Comparison of ENCODE assay signal across 8 mouse cellular contexts in genomic region chr11:103170494-103171285, GRCm38 (mm10). TPM values are rescaled to one million over a fixed set of nuclear protein-coding genes. Genes with fewer than 3 reads are reported as not detected.
DNase-seq lines count a peak whose midpoint lies in the region; ATAC-seq and TF ChIP-seq lines count a peak whose summit lies in the region.

TSS of gene Fmnl1 (plus strand) at chr11:103171107.

- H3K4me3 ChIP-seq in left cerebral cortex, adult 2 months, result peak within 1 kb of the TSS; percentile 85
- peak within 1 kb of the TSS; percentile 57 for H3K4me3 ChIP-seq in heart, embryonic 11.5 days (ENCODE audit: low read depth, low read length)
- peak within 1 kb of the TSS; percentile 63 for H3K4me3 ChIP-seq in kidney, embryonic 14.5 days (ENCODE audit: low read length)
- H3K4me3 ChIP-seq in liver, postnatal 0 days (ENCODE audit: low read depth, low read length), result peak within 1 kb of the TSS; percentile 63
- H3K4me3 ChIP-seq in neural tube, embryonic 15.5 days (replicated peaks), result peak within 1 kb of the TSS; percentile 71

- no peak for TF ChIP-seq CTCF in left cerebral cortex, adult 2 months (IDR thresholded peaks at IDR 0.05)
- TF ChIP-seq CTCF in brain, embryonic 14.5 days (IDR thresholded peaks at IDR 0.05; ENCODE audit: borderline replicate concordance, extremely low read depth, insufficient read depth, insufficient read length), result no peak
- TF ChIP-seq CTCF in liver, postnatal 0 days (IDR thresholded peaks at IDR 0.05; ENCODE audit: low read depth), result no peak

- H3K36me3 ChIP-seq in heart, embryonic 11.5 days (ENCODE audit: control insufficient read depth, insufficient read depth, low read length), result no peaks in the 10 kb centered on the region
- no peaks in the 10 kb centered on the region for H3K36me3 ChIP-seq in kidney, embryonic 14.5 days (ENCODE audit: control insufficient read depth, insufficient read depth, low read length)
- no peaks in the 10 kb centered on the region for H3K36me3 ChIP-seq in liver, postnatal 0 days (replicated peaks; ENCODE audit: insufficient read depth, low read length)
- no peaks in the 10 kb centered on the region for H3K36me3 ChIP-seq in neural tube, embryonic 15.5 days

- peaks cover 46% of the 10 kb centered on the region for H3K27me3 ChIP-seq in heart, embryonic 11.5 days (ENCODE audit: control insufficient read depth, insufficient read depth, low read length)
- H3K27me3 ChIP-seq in kidney, embryonic 14.5 days (ENCODE audit: control insufficient read depth, insufficient read depth, low read length), result peaks cover 36% of the 10 kb centered on the region
- H3K27me3 ChIP-seq in liver, postnatal 0 days (ENCODE audit: insufficient read depth, low read length), result peaks cover 28% of the 10 kb centered on the region
- H3K27me3 ChIP-seq in neural tube, embryonic 15.5 days (replicated peaks), result peaks cover 29% of the 10 kb centered on the region

- peaks cover 18% of the 10 kb centered on the region for H3K4me1 ChIP-seq in heart, embryonic 11.5 days (ENCODE audit: control insufficient read depth, insufficient read depth, low read length)
- H3K4me1 ChIP-seq in kidney, embryonic 14.5 days (ENCODE audit: control insufficient read depth, insufficient read depth, low read length), result peaks cover 13% of the 10 kb centered on the region
- H3K4me1 ChIP-seq in liver, postnatal 0 days (ENCODE audit: insufficient read depth), result peaks cover 21% of the 10 kb centered on the region
- peaks cover 55% of the 10 kb centered on the region for H3K4me1 ChIP-seq in neural tube, embryonic 15.5 days

- H3K9ac ChIP-seq in heart, embryonic 11.5 days (ENCODE audit: low read depth, low read length), result peak within 1 kb of the TSS; percentile 12
- H3K9ac ChIP-seq in kidney, embryonic 14.5 days (ENCODE audit: low read depth, low read length), result peak within 1 kb of the TSS; percentile 69
- H3K9ac ChIP-seq in liver, postnatal 0 days (replicated peaks), result peak within 1 kb of the TSS; percentile 78
- H3K9ac ChIP-seq in neural tube, embryonic 15.5 days (replicated peaks), result peak within 1 kb of the TSS; percentile 76

- peak within 1 kb of the TSS; percentile 85 for H3K4me2 ChIP-seq in heart, embryonic 11.5 days
- peak within 1 kb of the TSS; percentile 99 for H3K4me2 ChIP-seq in kidney, embryonic 14.5 days (replicated peaks; ENCODE audit: low read depth, low read length)
- H3K4me2 ChIP-seq in liver, postnatal 0 days (ENCODE audit: low read depth, low read length), result peak within 1 kb of the TSS; percentile 74
- peak within 1 kb of the TSS; percentile 85 for H3K4me2 ChIP-seq in neural tube, embryonic 15.5 days

- peak in 1 of 2 experiments; percentile 51 for DNase-seq in left cerebral cortex, adult 2 months (ENCODE audit: extremely low spot score in 1 of 2, low spot score in 2 of 2)
- DNase-seq in left cerebral cortex, adult 9 months (ENCODE audit: low spot score in 2 of 2), result no peak
- DNase-seq in brain, embryonic 14.5 days (ENCODE audit: low read depth), result peak; percentile 77
- DNase-seq in liver, postnatal 0 days, result peak; percentile 64
- DNase-seq in ovary, adult 18-20 months (ENCODE audit: low spot score), result no peak

- no peaks in the 10 kb centered on the region for H3K9me3 ChIP-seq in heart, embryonic 11.5 days (replicated peaks; ENCODE audit: control insufficient read depth, low read length)
- no peaks in the 10 kb centered on the region for H3K9me3 ChIP-seq in kidney, embryonic 14.5 days (ENCODE audit: control insufficient read depth, low read length)
- H3K9me3 ChIP-seq in liver, postnatal 0 days (ENCODE audit: low read length), result 0 out of 2 replicates have a peak, but pooled peaks cover 2% of the 10 kb centered on the region
- no peaks in the 10 kb centered on the region for H3K9me3 ChIP-seq in neural tube, embryonic 15.5 days (replicated peaks)

- peak; percentile 28; the same call in 1 of the 2 replicates for ATAC-seq in heart, embryonic 11.5 days (replicated peaks; ENCODE audit: insufficient number of reproducible peaks, low FRiP score, low TSS enrichment)
- ATAC-seq in kidney, embryonic 14.5 days (ENCODE audit: low FRiP score, low TSS enrichment), result peak; percentile 42; the same call in 1 of the 2 replicates
- ATAC-seq in liver, postnatal 0 days, result peak; percentile 30; the same call in 1 of the 2 replicates
- ATAC-seq in neural tube, embryonic 15.5 days (ENCODE audit: low FRiP score), result peak; percentile 78

- intact Hi-C loops in left cerebral cortex, adult 2 months (cut with DNase I), result loop anchor here (2.0 to 5.0 kb wide), 3 partner anchors 14 to 97 kb away; partner anchors contain the start of gene Map3k14

- no peak for TF ChIP-seq EP300 in liver, postnatal 0 days (IDR thresholded peaks at IDR 0.05; ENCODE audit: low read depth)

- WGBS in heart, embryonic 11.5 days (ENCODE audit: insufficient replicate concordance), result 1% methylated on average over 42 of the region's 84 CpGs
- WGBS in kidney, embryonic 14.5 days, result under 1% methylated on average over 64 of the region's 84 CpGs
- 2% methylated on average over 41 of the region's 84 CpGs for WGBS in liver, postnatal 0 days (ENCODE audit: insufficient replicate concordance)
- WGBS in neural tube, embryonic 15.5 days, result under 1% methylated on average over 70 of the region's 84 CpGs

- TF ChIP-seq POLR2A in brain, embryonic 14.5 days (IDR thresholded peaks at IDR 0.05; ENCODE audit: borderline replicate concordance, extremely low read depth, insufficient read depth, insufficient read length, poor library complexity, severe bottlenecking), result no peak

- H3K27ac ChIP-seq in left cerebral cortex, adult 2 months, result peak within 1 kb of the TSS; percentile 95
- H3K27ac ChIP-seq in heart, embryonic 11.5 days (ENCODE audit: low read depth, low read length), result no peak within 1 kb of the TSS
- peak within 1 kb of the TSS; percentile 4; the same call in 1 of the 2 replicates for H3K27ac ChIP-seq in kidney, embryonic 14.5 days (ENCODE audit: low read depth, low read length)
- H3K27ac ChIP-seq in liver, postnatal 0 days (ENCODE audit: low read depth), result peak within 1 kb of the TSS; percentile 59
- H3K27ac ChIP-seq in neural tube, embryonic 15.5 days (replicated peaks), result peak within 1 kb of the TSS; percentile 71

RNA-seq across cellular contexts. Expression of gene Fmnl1, which starts in this region (rescaled TPM):
- total RNA-seq in left cerebral cortex, adult 2 months (2021), result 100 to 1,000 TPM; 186 to 209 TPM
- 16.1 and 28.6 TPM in 2 replicates for polyA plus RNA-seq in brain, embryonic 14.5 days (2012; rRNA removed)
- polyA plus RNA-seq in heart, embryonic 11.5 days (2014; fragmentation: Nextera tagmentation; extraction: Ambion mirVana), result 0.79 and 1.1 TPM in 2 replicates
- 1.1 and 4.0 TPM in 2 replicates for polyA plus RNA-seq in kidney, embryonic 14.5 days (2014; fragmentation: Nextera tagmentation; extraction: Ambion mirVana)
- 4.1 and 5.9 TPM in 2 replicates for polyA plus RNA-seq in liver, postnatal 0 days (2015; fragmentation: Nextera tagmentation; extraction: Ambion mirVana)
- polyA plus RNA-seq in neural tube, embryonic 15.5 days (2015; fragmentation: Nextera tagmentation; extraction: Ambion mirVana), result 8.6 and 10.8 TPM in 2 replicates

Comparison
In these comparisons a context has a peak if more than half of its experiments do, and no peak if none do; other contexts are left out.
1. DNase-seq: peak in brain, embryonic 14.5 days (single experiment) and liver, postnatal 0 days (single experiment); none in left cerebral cortex, adult 9 months (0 of 2) and ovary, adult 18-20 months (single experiment).
2. ATAC-seq: peak in every context shown above with its lines; median percentile 78 in neural tube, embryonic 15.5 days; 42 in kidney, embryonic 14.5 days; 30 in liver, postnatal 0 days; 28 in heart, embryonic 11.5 days.
3. H3K9ac ChIP-seq: peak in every context shown above with its lines; median percentile 78 in liver, postnatal 0 days; 76 in neural tube, embryonic 15.5 days; 69 in kidney, embryonic 14.5 days; 12 in heart, embryonic 11.5 days.
4. Peak in every context shown above with its lines, with median percentiles within 50 percentile points of each other: H3K4me3 ChIP-seq and H3K4me2 ChIP-seq.